Mouse (Mus musculus): ENCODE measurements around the gene Frmpd1.

- TF ChIP-seq CTCF (IDR thresholded peaks at IDR 0.05; ENCODE audit: borderline replicate concordance, extremely low read depth, insufficient read depth, insufficient read length) (no peak), POLR2A (IDR thresholded peaks at IDR 0.05; ENCODE audit: borderline replicate concordance, extremely low read depth, insufficient read depth, insufficient read length, poor library complexity, severe bottlenecking) (no peak)
Observed at GRCm38 (mm10) chr4:45241330-45241729, 56.7 kb downstream of the Frmpd1 start.
